Mouse (Mus musculus) lung, adult 2 months (tissue): ENCODE measurements around the gene Hsph1.

Source experiments
- CTCF ChIP-seq: fragments of 200-500 bp; IDR thresholded peaks from 2 replicates; pipeline ENCODE4 v1.5.1; 2011; ENCODE audit warnings: mild to moderate bottlenecking, low read length, control low read depth; ENCODE audit not compliant: insufficient read depth
- POLR2A ChIP-seq: fragments of 200-500 bp; IDR thresholded peaks from 2 replicates; pipeline ENCODE4 v1.6.1; 2011; ENCODE audit warnings: low read depth, mild to moderate bottlenecking, control low read depth, low read length, borderline replicate concordance; ENCODE audit errors: extremely low read depth

DNA sequence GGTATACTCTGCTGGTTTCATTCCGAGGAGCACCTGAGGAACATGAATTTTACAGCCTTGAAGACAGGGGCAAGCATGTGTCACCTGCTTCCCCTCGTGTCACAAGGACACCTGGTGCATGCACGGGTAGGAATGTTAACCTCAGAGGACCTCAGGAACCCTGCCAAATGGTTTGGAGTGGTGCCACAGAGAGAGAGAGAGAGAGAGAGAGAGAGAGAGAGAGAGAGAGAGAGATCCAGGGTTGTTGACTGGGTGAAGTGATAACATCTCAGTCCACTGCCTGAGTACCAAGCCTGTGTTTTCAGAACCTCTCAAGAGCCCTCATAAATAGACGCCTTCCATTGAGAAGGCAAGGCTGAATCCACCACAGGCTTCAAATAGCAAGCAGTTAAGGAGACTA, 12.0 kb upstream of the Hsph1 start:
- no peak for TF ChIP-seq POLR2A
- TF ChIP-seq CTCF, result no peak
